Mouse (Mus musculus) erythroblast, adult 5-6 weeks (primary cell): ENCODE results near the gene Myh14. TPM values are rescaled to one million over a fixed set of nuclear protein-coding genes. Genes with fewer than 3 reads are reported as not detected.
A peak's percentile ranks its signal among the peaks of the same experiment; 100 is the strongest.

Experiments used
- ATAC-seq: replicated peaks from 2 replicates; pipeline ENCODE4 v1.8.0; 2016; ENCODE audit warnings: moderate number of reproducible peaks, mild to moderate bottlenecking, moderate TSS enrichment, inconsistent platforms; ENCODE audit not compliant: poor library complexity, low FRiP score, severe bottlenecking
- total RNA-seq, 2 experiments: library from RNA; stranded (forward) in 1 of 2; stranded (reverse) in 1 of 2; fragments of 150-400 nt in 1 of 2; fragments of 200-764, 138-1000 nt in 1 of 2; gene quantifications; 2 replicates each; pipeline versions ENCODE4 v1.2.3 to v1.2.4; 2015 to 2017; ENCODE audit warnings: low replicate concordance in 2 of 2

The Myh14 gene
- total RNA-seq, 2 experiments from 2014 or later, result not detected

DNA sequence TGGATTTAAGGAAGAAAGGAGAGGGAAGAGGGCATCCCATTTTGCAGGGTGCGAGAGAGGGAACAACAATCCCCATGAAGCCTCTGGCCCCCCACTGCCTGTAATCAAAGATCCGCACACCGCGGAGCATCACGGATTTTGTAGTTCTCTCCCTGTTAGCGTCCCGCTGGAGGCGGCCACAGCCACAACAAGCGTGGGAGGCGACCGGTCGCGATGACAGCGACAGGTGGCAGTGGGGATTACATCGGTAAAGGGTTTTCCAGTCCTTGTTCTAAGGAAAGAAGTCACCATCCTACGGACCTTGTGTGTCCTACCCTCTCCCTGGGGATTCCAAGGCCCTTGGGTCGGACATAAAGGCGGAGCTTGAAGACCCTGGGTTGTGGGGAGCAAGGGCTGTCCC is 83.7 kb downstream of the Myh14 start:
- ATAC-seq, result no peak

DNA sequence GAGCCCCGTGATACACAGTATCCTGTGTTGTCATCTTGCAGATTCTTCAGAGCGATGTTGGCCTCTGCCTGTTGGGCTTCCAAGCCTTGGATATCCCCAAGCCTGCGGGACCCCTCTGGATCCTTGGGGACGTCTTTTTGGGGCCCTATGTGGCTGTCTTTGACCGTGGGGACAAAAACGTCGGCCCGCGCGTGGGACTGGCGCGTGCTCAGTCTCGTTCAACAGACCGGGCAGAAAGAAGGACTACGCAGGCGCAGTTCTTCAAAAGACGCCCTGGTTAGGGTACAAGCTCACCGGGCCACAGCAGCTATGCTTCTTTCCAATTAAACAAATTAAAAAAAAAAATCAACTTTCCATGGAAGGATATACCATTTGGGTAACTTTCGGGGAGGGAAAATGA is 84.1 kb downstream of the Myh14 start:
- ATAC-seq, result no peak

DNA sequence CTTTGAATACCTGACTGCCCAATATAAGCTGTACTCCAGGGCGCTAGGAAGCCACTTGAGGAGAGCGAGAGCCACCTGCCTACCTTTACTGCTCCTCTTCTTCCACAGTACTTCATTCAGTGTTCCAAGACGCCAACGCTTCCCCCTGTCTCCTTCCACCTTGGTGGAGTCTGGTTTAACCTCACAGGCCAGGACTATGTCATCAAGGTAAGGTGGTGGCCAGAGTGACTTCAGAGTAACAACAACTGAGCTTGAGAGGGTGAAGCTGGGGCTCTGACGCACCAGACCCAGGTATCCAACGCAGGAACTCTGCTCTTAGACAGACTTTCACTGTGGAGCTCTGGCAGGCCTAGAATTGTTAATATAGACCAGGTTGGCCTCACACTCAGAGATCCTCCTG is 85.0 kb downstream of the Myh14 start:
- no peak for ATAC-seq

DNA sequence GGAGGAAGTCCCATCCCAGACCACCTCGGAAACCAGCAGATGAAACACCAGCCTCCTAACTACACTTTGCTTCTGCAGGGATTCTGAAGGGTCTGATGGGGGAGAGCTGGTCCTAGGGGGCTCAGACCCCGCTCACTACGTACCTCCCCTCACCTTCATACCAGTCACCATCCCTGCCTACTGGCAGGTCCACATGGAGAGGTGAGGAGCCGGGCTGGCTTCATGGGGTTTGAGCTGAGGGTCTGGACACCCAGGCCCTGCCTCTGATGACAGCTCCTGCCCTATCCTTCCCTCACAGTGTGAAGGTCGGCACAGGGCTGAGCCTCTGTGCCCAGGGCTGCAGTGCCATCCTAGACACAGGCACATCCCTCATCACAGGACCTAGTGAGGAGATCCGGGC is 85.7 kb downstream of the Myh14 start:
- ATAC-seq, result no peak

DNA sequence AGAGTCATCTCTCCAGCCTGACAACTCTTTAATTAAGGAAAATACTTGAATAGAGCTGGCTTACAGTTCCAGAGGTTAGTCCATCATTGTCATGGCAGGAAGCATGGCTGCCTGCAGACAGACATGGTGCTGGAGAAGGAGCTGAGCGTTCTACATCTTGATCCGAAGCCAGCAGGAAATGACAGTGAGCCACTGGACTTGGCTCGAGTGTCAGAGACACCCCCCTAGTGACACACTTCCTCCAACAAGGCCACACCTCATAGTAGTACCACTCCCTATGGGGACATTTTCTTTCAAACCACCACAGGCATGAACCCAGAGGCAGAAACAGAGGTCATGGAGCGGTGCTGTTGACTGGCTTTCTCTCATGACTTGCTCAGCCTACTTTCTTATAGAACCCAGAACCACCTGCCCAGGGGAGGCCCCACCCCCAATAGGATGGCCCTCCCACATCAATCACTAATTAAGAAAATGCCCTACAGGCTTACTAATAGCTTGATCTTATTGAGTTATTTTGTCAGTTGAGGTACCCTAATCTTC is 86.3 kb downstream of the Myh14 start:
- no peak for ATAC-seq

DNA sequence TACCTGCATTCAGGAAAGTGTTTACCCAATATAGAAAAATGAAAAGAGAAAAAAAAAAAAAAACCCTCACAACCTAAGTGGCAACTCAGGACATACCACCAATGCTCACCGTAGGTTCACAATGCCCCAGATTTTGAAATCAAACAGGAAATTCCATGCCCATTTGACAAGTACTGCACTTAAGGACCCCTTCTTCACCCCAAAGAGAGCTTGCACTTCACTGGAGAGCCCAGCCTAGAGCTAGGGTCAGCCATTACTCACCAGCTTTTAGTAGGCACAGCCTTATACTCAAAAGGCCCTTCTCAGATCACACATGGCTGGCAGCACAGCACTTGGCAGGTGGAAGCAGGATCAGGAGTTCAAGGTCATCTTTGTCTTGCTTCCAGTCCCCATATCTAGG is 87.5 kb downstream of the Myh14 start:
- ATAC-seq, result no peak

DNA sequence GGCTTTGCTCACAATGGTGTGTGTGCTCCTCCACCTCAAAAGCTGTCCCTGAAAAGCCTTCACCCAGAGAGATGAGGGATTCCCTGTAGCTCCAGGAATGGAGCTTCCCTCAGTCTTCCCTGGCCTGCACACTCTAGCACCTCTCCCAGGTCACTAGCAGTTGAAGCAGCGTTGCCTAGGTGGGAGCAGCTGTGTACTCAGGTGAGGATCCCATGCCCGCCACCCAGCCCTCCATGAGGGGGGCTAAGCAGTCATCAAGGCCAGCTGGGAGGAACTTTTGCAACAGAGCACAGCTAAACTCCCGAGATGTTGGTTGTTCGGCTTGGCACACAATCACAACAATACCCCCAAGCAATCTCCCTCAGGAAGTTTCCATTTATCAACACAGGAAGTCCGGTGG is 87.9 kb downstream of the Myh14 start:
- no peak for ATAC-seq

DNA sequence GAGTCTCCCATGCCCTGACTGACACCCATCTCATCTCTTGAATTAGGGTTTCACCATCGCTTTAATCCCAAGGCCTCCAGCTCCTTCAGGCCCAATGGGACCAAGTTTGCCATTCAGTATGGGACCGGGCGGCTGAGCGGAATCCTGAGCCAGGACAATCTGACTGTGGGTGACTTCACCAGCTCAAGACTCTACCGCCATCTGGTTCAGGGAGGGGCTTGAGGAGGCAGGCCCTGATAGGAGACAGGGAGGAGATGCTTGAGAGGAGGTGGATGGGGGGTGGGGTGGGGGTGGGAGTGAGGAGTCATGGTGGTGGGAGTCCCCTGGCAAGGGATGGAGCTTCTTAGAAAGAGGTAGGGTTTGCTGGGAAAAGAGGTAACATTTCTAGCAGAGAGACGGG is 89.0 kb downstream of the Myh14 start:
- no peak for ATAC-seq

DNA sequence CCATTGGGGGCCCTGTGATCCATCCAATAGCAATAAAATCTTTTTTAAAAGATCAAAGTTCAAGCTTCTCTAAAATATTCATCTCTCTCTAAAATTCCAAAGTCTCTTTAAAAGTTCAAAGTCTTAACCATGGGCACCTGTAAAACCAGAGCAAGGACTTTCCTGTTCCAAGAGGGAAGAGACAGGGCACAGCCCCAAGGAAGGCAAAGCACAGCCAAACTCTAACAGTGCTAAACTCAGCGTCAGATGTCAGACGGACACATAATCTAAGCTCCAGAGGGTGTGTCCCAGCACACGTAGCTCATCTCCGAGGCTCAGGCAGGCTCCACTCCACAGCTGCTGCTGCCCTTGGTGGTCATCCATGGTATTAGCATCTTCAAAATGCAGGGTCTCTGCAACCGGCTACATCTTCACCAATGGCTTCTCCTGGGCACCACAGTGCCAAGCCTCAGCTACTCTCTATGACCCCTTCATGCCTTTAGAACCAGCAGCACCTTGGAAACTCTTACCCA is 94.3 kb downstream of the Myh14 start:
- no peak for ATAC-seq

DNA sequence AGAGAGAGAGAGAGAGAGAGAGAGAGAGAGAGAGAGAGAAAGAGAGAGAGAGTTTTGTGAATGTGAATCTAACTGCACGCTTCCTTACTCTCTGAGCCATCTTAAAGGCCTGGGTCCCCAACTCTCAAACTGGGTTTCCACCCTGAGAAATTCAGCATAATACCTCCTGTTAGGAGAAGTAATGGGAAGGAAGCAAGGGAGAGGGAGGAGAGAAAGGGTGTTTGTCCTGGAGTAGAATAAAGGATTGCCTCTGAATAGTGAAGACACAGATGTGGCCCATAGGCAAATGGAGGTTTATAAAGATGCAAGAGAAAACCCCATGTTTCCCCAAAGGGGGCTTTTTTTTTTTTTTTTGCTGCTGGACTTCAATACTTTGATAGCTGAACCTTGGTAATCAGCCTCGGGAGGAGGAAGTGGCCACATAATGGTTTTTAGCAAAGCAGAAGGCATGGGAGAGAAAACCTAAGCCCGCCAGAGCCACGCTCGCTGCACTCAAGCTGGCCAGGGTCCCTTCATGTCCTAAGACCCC is 97.6 kb downstream of the Myh14 start:
- ATAC-seq, result no peak

DNA sequence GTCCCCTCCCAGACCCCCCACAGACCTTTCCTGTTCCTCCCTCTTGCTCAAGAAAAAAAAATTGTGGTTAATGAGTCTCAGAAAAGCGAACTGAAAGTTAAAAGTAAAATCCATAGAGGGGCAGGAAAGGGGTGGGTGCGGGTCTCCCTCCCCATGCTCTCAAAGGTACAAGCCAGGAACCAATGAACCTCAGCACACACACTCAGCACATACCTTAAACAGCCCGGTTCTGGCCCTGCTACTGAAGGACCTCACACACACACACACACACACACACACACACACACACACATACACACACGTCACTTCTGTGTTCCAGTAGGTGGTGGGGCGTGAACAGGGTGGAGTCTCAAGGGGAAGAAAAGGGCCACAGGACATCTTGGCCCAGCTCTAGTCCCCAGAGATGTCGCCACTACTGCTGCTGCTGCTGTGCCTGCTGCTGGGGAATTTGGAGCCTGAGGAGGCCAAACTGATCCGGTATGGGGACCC is 98.4 kb downstream of the Myh14 start, which contains the start of gene Napsa:
TSS of gene Napsa (plus strand) at position 168 of the 489 bp plus-strand sequence.
- ATAC-seq, result no peak

DNA sequence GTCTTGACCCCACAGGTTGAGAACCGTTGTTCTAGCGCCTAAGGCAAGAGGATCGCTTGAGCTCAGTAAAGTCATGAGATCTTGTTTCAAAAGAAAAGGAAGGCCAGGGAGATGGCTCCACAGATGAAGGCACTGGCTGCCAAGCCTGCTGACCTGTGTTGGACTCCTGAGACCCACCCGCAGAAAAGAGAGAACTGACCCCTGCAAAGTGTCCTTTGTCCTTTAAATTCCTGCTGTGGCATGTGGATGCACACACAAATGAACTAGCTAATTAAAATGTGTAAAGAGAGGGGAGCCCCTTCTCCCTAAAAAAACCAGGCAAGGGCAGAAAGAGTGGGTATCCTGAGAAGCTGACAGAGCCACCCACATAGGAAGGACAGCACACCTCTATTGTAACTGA is 98.8 kb downstream of the Myh14 start:
- ATAC-seq, result no peak

DNA sequence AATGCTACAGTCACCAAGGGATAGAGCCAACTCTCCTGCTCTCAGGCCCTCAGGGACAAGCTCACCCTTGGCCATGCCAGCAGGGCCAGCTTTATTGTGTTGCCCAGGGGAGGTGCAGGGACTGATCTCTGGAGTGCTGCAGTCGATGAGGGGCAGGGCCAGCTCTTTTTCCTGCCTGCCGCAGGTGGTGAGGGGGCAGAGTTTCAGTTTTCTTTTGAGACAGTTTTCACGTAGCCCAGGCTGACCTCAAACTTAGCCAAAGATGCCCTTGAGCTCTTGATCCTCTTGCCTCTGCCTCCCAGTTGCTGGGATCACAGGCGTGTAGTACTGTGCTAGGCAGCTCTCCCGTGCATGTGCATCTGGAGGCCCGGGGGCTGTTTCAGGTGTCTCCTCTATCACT is 99.7 kb downstream of the Myh14 start:
- ATAC-seq, result no peak

DNA sequence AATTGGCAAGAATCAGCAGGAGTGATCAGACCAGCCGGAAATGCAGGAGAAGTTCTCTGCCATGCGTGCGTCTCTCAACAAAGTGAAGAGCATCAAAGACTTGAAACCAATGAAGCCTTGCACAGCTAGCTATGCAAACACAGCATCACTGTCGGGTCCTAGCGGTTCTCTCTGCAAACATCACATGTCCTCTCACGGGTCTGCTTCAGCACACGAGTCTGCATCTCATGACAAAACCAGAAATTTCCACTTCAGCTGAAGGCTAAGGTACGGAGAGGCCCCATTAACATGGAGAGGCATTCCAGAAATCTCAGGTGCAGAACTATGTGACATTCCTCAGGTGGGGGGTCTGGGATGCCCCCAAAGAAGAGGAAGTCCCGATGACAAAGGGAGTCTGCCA is 101.8 kb downstream of the Myh14 start:
- no peak for ATAC-seq

DNA sequence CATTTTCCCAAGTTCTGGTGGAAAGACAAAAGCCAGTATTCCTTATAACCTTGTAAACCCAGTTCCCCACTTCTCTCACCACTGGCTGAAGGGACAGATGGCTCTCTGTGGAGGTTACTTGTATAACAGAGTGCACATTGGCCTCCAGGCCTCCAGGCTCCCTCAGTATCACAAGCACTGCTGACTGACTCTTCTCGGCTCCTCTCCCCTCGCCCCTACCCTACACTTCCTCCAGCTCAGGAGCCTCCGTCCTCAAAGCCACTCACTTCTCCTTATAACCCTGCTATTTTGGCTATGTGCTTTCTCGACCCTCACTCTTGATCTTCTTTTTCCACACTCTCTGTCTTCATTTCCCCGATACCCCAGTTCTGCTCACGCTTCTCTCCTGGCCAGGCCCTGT is 105.2 kb downstream of the Myh14 start:
- ATAC-seq, result no peak

DNA sequence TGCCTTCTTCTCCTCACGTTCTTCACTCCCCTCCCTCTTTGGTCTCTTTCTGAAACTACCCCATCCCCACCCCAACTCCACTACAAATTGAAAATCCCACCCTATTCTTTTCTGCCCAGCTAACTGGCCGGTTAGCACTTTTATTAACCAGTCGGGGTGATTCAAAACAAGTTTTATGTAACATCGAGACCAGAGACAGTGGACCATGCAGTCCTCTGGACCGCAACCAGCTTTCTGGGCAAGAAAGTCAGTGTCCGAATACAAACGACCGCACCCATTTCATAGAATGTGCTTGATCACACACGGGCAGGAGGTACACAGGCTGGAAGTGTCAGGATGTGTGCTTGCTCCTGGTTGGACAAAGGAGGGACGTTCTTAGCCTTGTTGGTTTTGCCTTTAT is 106.2 kb downstream of the Myh14 start:
- ATAC-seq, result no peak

DNA sequence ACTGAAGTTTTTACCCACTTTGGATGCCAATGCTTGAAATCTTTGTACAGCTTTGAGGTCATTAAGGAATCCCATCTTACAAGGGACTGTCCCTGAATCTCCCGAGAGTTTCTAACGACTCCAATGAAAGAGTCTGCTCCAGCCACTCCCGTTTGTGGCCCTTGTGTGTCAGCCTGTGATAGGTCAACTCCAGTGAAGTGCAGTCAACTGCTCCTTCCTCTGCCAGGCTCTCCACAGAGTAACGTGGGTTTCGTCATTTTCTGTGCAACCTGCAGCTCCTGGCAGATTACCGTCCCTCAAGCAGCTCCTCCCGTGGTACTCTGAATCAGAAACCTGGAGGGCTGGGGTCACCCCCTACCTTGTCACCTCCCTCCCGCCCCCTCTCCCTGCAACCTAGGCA is 107.4 kb downstream of the Myh14 start:
- ATAC-seq, result no peak

DNA sequence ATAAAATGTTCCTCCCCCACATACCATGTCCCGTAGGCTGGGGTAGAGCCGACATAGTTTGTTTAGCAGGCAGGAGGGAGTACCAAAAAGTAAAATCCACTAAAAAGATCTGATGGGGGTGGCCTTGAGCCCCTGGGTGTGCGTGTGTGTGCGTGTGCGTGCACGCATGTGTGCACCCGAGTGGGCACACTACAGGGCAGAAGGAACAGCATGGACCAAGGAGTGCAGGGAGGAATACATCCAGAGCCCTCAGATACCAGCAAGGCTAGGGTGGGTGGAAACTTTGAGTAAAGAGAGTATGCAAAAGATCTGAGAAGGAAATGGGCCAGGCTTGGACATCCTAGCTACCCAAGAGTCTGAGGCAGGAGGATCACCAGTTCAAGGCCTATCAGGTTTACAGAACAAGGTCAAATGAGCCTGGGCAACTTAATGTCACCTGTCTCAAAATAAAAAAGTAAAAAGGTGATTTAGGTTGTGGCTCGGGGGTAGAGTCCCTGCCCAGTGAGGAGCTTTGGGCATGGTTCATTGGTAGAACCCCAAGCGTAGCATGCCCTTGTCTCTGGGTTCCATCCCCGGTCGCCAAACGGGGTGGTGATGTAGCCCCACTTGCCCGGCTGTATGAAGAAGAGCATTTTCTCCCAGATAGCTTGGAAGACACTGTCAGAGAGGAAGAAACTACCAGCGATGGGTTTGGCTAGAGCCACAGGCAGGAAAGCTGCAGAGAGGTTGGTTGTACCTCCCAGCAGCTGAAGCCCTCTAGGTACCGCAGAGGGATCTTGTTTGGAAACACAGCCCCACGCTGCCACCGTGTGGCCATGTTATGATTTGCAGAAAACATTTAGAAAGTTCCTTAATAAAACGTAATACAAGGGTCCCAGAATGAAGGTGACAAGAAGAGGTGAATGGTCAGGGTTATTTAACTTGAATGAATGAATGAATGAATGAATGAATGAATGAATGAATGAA is 109.9 kb downstream of the Myh14 start:
- peak; percentile 84 for ATAC-seq

DNA sequence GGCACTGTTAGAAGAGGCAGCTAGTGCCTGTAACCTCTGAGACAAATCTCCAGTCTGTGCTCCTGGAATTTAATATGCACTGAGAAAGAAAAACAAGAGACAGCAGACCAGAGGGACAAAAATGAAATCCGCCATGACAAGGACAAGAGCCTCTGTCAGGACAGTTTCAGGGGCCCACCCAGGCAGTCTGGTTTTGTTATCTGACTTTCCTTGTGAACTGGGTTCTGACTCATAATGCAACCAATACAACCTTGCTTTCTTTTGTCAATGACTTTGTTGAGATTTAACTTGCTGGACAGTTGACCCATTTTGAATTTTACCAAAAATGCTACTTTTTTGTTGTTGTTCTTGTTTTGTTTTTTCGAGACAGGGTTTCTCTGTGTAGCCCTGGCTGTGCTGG is 113.0 kb downstream of the Myh14 start:
- ATAC-seq, result no peak
